Mouse (Mus musculus) heart, postnatal 0 days (tissue): Measurements from ENCODE around the gene Wdr60.

Source experiments
- CTCF ChIP-seq: IDR thresholded peaks from 2 replicates; pipeline ENCODE4 v1.5.1; 2016; ENCODE audit warnings: antibody characterized with exemption, control low read depth, low read depth
- EP300 ChIP-seq: IDR thresholded peaks from 2 replicates; pipeline ENCODE4 v1.6.1; 2016; ENCODE audit warnings: antibody characterized with exemption, low read depth

- TF ChIP-seq CTCF (no peak), EP300 (no peak)
Observed at GRCm38 (mm10) chr12:116278541-116278940, 15.7 kb upstream of the Wdr60 start.
